Mouse (Mus musculus) urinary bladder, adult 18-20 months (tissue): ENCODE results near the gene Rxra.

Experiments
- DNase-seq, 2 experiments: peaks; one replicate each; pipeline ENCODE4 v3.0.0; 2022; ENCODE audit warnings: low spot score in 2 of 2, mixed read lengths in 2 of 2

Rxra gene

DNA sequence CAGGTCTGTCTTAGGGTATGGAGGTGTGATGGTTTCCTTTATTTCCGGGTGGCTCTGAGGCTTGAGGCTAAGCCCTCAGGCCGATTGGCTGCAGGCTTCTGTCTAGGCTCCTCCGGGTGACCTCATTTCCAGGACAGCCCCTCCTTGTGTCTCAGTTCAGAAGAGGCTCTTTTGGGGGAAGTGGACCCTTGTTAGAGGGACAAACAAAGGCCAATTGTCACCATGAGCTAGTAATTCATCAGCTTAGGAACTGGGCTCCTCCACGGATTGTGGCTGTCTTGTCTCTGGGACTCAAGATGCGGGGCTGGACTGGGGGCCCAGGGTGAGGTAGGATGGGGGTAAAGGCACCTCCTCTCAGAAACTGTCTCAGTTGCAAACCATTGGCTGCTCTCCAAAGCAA is 5.5 kb upstream of the Rxra start:
- no peak for DNase-seq

- DNase-seq: peak in 1 of 2 experiments; percentile 68
These were observed 4.6 kb upstream of the Rxra start for GRCm38 (mm10) chr2:27671633-27672091.

GRCm38 (mm10) chr2:27676478-27677325 is 462 bp downstream of the Rxra start:
- peak; percentile 76 to 80 for DNase-seq

DNA sequence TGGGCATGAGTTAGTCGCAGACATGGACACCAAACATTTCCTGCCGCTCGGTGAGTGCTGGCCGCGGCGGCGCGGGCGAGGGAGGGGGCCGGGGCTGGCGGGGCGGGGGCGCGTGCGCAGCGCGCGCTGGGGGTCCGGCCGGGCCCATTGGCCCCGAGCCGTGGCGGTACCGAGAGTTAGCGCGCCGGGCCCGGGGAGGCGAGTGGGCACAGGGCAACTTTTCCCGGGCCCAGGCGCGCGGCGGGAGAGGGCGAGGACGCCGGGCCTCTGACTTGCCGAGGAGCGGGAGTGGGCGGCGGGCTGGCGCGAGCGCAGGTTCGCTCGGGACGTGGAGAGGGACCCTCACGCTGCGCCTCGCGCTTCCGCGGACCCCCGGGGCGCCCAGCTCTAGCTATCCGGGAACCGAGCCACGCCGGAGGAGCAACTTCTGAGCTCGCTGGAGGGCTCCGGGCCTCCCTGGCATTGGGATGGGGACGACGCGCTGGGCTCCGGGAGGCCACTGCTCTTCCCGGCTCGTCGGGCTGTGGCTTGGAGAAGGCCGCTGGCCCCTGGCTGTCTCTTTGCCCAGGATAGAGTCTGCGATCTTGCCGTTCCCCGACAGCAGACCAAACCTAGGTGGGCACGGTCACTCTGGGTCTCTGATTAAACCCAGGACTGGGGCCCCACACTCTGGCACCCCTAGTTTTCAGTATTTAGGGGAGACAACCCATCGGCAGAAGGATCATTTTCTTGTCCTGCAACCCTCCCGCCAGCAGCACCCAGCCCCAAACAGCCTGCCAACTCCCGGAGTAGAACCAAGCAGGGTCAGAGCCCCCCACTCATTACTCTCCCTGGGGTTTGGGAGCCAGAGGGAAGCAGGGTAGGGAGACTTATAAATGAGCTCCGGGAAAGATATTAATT is 1.4 kb downstream of the Rxra start:
- peak in 1 of 2 experiments; percentile 46 for DNase-seq

GRCm38 (mm10) chr2:27678331-27678730 is 2.1 kb downstream of the Rxra start:
- peak in 1 of 2 experiments; percentile 18 for DNase-seq

DNA sequence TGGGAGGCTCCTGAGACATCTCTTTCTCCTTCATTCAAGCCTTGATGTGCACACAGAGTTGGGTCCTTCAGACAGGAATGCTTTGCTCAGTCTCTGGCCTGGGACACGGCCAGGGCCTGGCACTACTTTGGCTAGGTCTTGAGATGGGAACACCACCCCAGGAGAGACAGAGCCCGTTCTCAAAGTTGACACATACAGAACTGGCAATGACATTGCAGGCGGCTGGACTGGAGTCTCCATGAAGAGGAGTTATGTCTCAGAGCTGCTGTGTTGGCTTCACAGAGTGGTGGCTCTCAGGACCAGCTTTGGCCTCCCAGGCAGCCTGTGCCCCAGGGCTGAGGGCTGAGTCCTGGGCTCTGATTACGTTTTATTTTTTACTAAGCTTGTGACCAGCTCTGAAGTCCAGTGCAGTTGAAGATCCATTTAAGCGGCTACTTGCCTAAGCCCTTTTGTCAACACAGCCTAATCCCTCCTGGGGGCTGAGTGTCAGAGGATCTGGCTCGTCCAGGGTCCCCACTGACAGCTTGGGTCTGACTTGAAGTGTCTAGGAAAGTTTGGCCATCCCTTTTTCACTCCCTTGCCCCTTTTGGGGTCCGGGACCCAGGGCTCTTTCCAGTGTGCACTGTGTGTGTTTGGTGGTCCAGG is 2.7 kb downstream of the Rxra start:
- DNase-seq: peak in 1 of 2 experiments; percentile 44

GRCm38 (mm10) chr2:27679621-27680025 is 3.4 kb downstream of the Rxra start:
- DNase-seq: no peak

DNA sequence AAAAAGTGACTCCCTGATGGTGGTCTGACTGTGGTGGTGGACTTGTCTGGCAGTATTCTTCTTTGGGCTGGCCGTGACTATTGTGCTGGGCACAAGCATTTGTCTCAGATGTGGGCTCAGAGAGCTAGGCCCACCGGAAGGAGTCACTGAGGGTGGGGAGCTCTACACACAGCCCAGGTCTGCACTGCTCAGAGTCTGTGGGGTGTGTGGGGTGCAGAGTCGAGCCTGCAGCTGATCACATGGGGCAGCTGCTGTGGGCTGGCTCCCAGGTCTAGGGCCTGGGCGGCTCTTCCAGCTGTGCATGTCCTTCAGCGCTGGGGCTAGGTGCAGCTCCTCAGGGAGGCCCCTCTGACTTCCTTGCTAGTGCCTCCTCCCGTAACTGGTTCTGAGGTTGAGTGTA is 3.8 kb downstream of the Rxra start:
- DNase-seq: peak in 1 of 2 experiments; percentile 19

GRCm38 (mm10) chr2:27680595-27680994 is 4.4 kb downstream of the Rxra start:
- peak in 1 of 2 experiments; percentile 23 for DNase-seq

GRCm38 (mm10) chr2:27681426-27681825 is 5.2 kb downstream of the Rxra start:
- DNase-seq: peak in 1 of 2 experiments; percentile 5

DNA sequence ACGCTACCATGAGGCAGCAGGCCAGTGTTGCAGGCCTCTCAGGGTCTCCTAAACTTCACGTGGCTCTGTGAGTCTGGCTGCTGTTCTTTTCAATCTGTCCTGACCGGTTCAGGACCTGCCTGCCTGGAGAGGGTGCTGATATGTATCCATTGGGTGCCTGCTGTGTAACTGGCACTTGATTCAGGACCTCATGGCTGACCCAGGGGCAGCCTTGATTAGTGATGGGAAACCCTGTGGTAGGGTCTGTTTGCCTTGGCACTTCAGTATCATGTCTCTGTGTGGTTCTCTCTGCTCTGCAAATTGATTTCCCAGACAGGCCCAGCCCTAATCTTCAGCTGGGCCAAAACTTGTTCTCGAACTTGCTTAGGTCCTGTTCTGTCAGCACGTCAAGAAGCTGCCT is 5.9 kb downstream of the Rxra start:
- peak in 1 of 2 experiments; percentile 25 for DNase-seq

DNA sequence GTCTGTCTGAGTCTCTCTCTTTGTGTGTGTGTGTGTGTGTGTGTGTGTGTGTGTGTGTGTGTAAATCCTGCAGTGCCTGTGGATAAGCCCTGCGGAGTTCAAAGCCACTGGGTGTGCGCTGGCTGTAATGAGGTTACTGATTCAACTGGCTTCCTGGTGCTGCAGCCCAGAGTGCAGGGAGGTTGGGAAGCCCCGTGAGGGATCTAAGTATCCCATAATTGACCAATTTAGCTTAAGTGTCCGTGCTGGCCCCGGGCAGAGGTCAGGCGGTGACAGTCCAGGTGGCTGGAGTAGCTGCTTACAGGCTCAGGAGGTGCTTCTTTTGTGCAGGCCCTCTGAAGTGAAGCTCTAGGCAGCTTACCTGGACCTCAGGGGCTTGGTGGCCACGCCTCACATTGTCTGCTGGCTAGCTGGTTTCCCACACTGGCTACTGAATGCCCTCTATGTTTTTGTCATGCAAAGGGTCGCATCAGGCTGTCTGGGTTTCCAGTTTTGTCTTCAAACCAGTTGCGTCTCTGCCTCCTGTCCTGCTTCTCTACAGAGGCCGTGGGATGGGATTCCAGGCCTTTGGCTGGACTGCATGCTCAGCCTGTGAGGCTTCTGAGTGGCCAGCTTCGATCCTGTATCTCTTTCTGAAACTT is 7.9 kb downstream of the Rxra start:
- DNase-seq: no peak

GRCm38 (mm10) chr2:27685917-27686316 is 9.7 kb downstream of the Rxra start:
- no peak for DNase-seq

- DNase-seq: no peak
These were observed 10.1 kb downstream of the Rxra start for GRCm38 (mm10) chr2:27686335-27686734.

GRCm38 (mm10) chr2:27687041-27687440 is 10.8 kb downstream of the Rxra start:
- no peak for DNase-seq

GRCm38 (mm10) chr2:27687973-27688372 is 11.7 kb downstream of the Rxra start:
- no peak for DNase-seq

DNA sequence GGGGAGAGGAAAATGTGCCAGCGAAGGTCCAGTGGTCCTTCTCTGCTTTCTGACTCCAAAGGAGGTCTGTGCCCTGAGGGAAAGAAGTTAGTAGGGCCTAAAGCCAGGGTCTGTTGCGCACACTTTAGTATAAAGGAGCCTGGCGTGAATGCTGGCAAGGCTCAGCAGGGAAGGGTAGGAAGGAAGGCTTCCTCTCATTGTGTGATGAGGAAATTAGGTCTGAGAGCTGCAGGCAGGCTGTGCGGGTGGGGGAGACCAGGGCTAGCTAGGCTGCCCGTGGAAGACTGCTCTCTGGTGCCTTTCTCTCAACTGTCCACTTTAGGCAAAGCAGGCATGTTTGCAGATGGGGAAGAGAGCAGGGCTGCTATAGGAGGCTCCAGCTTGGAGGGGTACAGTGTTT is 14.5 kb downstream of the Rxra start:
- no peak for DNase-seq

DNA sequence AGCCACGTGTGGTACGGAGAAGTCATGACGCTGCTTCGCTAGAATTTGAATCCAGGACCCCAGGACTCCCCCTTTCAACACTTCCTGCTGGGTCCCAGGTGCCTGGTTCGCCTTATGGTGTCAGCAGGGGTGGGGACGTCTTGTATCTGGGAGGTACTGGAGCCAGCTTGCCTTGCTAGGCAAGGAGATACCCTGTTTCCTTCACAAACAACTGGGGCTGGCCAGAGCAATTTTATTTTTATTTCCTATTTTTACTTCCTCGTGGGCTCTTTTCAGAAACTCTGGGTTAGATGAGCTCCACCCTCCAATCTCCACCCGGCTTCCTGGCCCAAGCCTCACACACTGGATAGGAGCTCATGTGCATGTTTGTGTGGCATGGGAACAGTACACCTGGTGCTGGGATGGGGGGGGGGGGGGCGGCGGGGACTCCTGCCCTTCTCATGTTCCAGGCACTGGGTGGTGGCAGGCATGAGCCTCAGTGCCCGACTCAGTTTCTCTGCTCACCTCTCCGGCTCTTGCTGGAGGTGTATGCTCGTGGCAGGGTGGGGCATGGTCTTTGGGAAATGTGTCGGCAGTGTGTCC is 15.0 kb downstream of the Rxra start:
- no peak for DNase-seq

GRCm38 (mm10) chr2:27692608-27693007 is 16.4 kb downstream of the Rxra start:
- no peak for DNase-seq

DNA sequence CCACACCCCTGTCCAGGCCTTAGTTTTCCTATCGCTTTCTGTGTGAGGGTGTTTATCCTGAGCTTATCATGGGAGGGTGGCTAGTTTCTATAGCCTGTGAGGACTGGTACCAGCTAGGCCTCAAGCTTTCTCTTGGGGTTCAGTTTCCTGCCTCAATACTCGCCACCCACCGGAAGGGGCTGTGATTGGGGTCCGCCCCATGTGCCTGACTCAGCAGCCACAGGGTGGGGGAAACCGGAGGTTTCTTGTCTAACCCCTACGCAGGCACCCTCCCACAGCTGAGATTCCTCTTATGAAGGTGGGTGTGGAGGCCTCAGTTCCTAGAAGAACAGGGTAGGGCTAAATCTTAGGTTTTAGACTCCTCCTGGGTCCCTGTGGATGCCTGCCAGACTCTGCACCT is 17.4 kb downstream of the Rxra start:
- no peak for DNase-seq

- peak in 1 of 2 experiments; percentile 71 for DNase-seq
These were observed 23.3 kb downstream of the Rxra start for GRCm38 (mm10) chr2:27699574-27699973.
